Mouse (Mus musculus) bone marrow, adult 2 months (tissue): ENCODE results near the gene Ippk. TPM values are rescaled to one million over a fixed set of nuclear protein-coding genes. Genes with fewer than 3 reads are reported as not detected.

Experiments used
- H3K27ac ChIP-seq: fragments of 200-500 bp; 2 replicates; pipeline ENCODE4 v1.5.1; 2012; ENCODE audit warnings: low read depth, mild to moderate bottlenecking, control low read depth, inconsistent platforms, low read length; ENCODE audit not compliant: control insufficient read depth, poor library complexity, insufficient read depth
- H3K4me1 ChIP-seq: fragments of 200-500 bp; 2 replicates; pipeline ENCODE4 v1.6.1; 2011; ENCODE audit warnings: low read length; ENCODE audit not compliant: control insufficient read depth, insufficient read depth
- H3K4me3 ChIP-seq: fragments of 200-500 bp; replicated peaks from 2 replicates; pipeline ENCODE3; 2011; ENCODE audit warnings: mild to moderate bottlenecking, low read depth, low read length, control low read depth; ENCODE audit not compliant: control insufficient read depth
- CTCF ChIP-seq: fragments of 200-500 bp; IDR thresholded peaks from 2 replicates; pipeline ENCODE4 v1.5.1; 2011; ENCODE audit warnings: low read length, control low read depth; ENCODE audit not compliant: control insufficient read depth, insufficient read depth
- POLR2A ChIP-seq: fragments of 200-500 bp; IDR thresholded peaks from 2 replicates; pipeline ENCODE4 v1.6.1; 2011; ENCODE audit warnings: low read depth, mild to moderate bottlenecking, control low read depth, low read length, borderline replicate concordance; ENCODE audit not compliant: control insufficient read depth
- WGBS: fragments of 180-500 bp; shearing (Covaris S2); methylation state at CpG from one replicate; pipeline ENCODE4 v1.1.7; 2018; 5-methylcytosine and 5-hydroxymethylcytosine counted together
- polyA plus RNA-seq: library from polyadenylated mRNA; stranded (reverse); fragments of >200 nt; gene quantifications from 2 replicates; pipeline ENCODE4 v1.2.4, GENCODE M21; 2011; ENCODE audit warnings: low replicate concordance; ENCODE audit not compliant: missing spikeins, insufficient read depth, insufficient read length

The Ippk gene
- polyA plus RNA-seq = 4.4 and 4.5 TPM in 2 replicates

- WGBS = under 1% methylated on average over 69 of the region's 69 CpGs
- Histone ChIP-seq H3K4me1 (peaks cover 1% of the 10 kb centered on the region), H3K4me3 (peak within 1 kb of the TSS; percentile 89), H3K27ac (peak within 1 kb of the TSS; percentile 82)
- no peak for TF ChIP-seq CTCF
- peak; percentile 79; the same call in 1 of the 2 replicates for TF ChIP-seq POLR2A
Observed at GRCm38 (mm10) chr13:49420754-49421605, at the start of gene Ippk. Gene Ippk (plus strand): TSS chr13:49421249.

GRCm38 (mm10) chr13:49371428-49371899, 49.6 kb upstream of the Ippk start:
- no peak for TF ChIP-seq POLR2A
- TF ChIP-seq CTCF = no peak
- H3K27ac ChIP-seq = no peak overlapping the region
- H3K4me1 ChIP-seq = peaks cover 2% of the 10 kb centered on the region
- H3K4me3 ChIP-seq = no peak overlapping the region
- 18% methylated on average over 3 of the region's 3 CpGs for WGBS

DNA sequence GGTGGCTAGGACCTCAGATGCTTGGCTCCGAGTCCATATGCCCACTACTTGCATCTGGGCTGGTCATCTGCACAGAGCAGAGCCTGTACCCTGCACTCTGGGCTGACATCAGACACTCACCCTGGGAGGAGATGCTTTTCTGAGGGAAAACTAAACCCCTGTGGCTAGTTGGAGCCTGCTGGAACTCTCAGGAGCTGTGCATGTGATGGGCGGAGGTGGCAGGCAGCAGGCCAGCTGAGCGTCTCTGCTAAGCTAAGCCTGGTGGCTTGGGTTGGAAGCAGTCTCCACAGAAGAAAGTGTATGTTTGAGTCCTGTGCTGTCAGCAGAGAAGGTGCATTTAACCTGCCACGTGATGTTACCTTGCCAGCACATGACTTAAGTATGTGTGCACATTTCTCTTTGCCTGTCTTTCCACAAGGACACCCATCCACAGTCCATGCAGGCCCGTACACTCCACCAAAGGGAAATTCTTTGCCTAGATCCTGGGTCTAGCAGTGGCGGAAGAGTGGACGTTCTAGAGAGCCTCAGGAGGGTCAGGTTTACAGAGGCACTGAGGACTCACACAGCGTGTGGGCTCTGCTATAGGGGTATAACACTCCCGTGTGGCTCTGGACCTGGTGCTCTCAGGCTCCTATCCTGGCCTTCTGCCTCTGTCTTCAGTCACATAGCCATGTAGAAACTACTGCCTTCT, 48.5 kb upstream of the Ippk start:
- WGBS = 90% methylated on average over 9 of the region's 9 CpGs
- Histone ChIP-seq H3K4me3 (no peak overlapping the region), H3K27ac (no peak overlapping the region), H3K4me1 (peaks cover 2% of the 10 kb centered on the region)
- no peak for TF ChIP-seq CTCF
- no peak for TF ChIP-seq POLR2A

GRCm38 (mm10) chr13:49374304-49374703, 46.7 kb upstream of the Ippk start:
- Histone ChIP-seq H3K27ac (no peak overlapping the region), H3K4me3 (no peak overlapping the region), H3K4me1 (peaks cover 5% of the 10 kb centered on the region)
- TF ChIP-seq CTCF = no peak
- no peak for TF ChIP-seq POLR2A
- WGBS = 87% methylated on average over 6 of the region's 6 CpGs

DNA sequence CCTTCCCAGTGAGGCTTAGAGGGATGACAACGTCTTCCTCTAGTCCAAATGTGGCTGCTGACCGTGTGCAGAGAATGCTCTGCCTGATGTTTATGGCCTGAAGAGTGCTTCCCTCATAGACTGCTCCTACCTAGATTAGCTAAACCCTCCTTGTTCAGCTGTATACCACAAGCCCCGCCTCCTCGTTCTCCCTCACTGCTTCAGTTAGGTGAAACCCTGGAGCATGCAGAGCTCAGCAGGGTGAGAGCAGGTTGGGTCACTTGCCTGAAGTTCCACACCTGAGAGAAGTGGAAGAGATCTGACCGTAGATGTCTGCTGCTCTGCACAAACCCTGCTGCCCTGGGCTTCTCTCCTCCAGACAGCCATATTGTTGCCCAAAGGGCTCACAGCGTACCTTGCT, 46.3 kb upstream of the Ippk start:
- Histone ChIP-seq H3K27ac (no peak overlapping the region), H3K4me3 (no peak overlapping the region), H3K4me1 (peaks cover 5% of the 10 kb centered on the region)
- no peak for TF ChIP-seq CTCF
- TF ChIP-seq POLR2A = no peak
- 81% methylated on average over 6 of the region's 6 CpGs for WGBS

DNA sequence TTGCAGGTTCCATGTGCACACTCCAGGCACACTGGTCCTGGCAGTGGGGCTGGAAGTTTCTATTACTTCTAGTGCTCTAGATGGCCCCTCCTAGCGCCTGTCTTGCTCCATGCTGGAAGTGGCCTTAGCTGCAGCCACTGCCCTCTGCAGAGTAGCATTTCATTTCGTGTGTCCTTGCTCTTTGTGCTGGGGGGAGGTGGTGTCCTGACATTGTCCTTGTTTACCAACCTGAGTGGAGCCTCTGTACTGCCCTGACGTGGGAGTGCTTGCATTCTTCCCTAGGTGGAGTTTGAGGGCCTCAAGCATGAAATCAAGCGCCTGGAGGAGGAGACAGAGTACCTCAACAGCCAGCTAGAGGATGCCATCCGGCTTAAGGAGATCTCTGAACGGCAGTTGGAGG, 43.4 kb upstream of the Ippk start:
- WGBS = 92% methylated on average over 6 of the region's 6 CpGs
- Histone ChIP-seq H3K4me1 (peaks cover 3% of the 10 kb centered on the region; the same call in 1 of the 2 replicates), H3K4me3 (no peak overlapping the region), H3K27ac (no peak overlapping the region)
- TF ChIP-seq CTCF = no peak
- no peak for TF ChIP-seq POLR2A

- H3K4me1 ChIP-seq = peaks cover 3% of the 10 kb centered on the region; the same call in 1 of the 2 replicates
- TF ChIP-seq CTCF (no peak), POLR2A (no peak)
- H3K4me3 ChIP-seq = no peak overlapping the region
- no peak overlapping the region for H3K27ac ChIP-seq
- 95% methylated on average over 20 of the region's 20 CpGs for WGBS
Observed at GRCm38 (mm10) chr13:49379301-49379700, 41.7 kb upstream of the Ippk start.

- no peak overlapping the region for H3K4me3 ChIP-seq
- WGBS = 15% methylated on average over 3 of the region's 3 CpGs
- no peak overlapping the region for H3K27ac ChIP-seq
- H3K4me1 ChIP-seq = peaks cover 3% of the 10 kb centered on the region; the same call in 1 of the 2 replicates
- TF ChIP-seq CTCF (peak; percentile 96), POLR2A (no peak)
Observed at GRCm38 (mm10) chr13:49381230-49381629, 39.8 kb upstream of the Ippk start.
